Mouse (Mus musculus) frontal cortex, postnatal 36 days (tissue): ENCODE measurements around the gene Slc35e3.
"Not testable (repeated sequence)": the region's sequence is repeated elsewhere in the genome, so short reads cannot be mapped to it uniquely, and the experiment has no call there.

Experiments
- DNase-seq, 2 experiments: peaks; one replicate each; pipeline ENCODE4 v3.0.0; 2022; ENCODE audit warnings: low spot score in 2 of 2

Slc35e3 gene

GRCm38 (mm10) chr10:117762281-117762830 lies 16.2 kb upstream of the Slc35e3 start:
- no peak for DNase-seq

DNA sequence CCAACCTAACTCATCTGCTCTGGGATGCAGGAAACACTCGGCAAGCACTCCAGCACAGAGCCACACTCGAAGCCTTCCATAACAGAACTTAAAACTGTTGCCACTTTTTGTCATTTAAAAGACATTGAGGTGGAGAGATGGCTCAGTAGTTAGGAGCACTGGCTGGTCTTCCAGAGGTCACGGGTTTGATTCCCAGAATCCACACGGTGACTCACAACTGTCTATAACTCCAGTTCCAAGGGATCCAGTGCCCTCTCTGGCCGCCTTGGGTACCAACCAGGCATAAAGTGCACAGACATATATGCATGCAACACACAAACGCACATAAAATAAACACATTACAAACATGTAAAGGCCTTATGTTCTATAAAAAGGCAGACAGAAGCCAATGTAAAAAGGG lies 15.4 kb upstream of the Slc35e3 start:
- no peak for DNase-seq

DNA sequence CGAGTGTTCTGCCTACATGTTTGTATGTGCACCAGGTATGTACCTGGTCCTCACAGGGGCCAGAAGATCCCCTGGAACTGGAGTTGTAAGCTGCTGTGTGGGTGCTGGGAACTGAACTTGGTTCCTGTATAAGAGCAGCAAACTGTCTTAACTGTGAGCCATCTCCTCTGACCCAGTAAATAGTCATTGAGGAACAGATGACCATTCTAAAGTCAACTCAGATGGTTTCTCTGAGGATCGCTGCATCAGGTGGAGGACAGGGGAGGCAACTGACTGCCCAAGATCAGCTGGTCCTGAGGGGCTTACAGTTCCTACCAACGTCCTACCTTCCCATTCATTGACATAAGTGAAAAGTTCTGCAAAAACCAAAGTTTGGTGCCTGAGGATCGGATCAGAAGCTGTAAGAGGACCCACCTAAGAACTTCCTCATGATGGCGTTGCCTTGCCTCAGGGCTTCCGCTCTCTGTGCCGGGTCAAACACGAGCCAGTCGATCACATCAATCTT lies 14.7 kb upstream of the Slc35e3 start:
- no peak for DNase-seq

DNA sequence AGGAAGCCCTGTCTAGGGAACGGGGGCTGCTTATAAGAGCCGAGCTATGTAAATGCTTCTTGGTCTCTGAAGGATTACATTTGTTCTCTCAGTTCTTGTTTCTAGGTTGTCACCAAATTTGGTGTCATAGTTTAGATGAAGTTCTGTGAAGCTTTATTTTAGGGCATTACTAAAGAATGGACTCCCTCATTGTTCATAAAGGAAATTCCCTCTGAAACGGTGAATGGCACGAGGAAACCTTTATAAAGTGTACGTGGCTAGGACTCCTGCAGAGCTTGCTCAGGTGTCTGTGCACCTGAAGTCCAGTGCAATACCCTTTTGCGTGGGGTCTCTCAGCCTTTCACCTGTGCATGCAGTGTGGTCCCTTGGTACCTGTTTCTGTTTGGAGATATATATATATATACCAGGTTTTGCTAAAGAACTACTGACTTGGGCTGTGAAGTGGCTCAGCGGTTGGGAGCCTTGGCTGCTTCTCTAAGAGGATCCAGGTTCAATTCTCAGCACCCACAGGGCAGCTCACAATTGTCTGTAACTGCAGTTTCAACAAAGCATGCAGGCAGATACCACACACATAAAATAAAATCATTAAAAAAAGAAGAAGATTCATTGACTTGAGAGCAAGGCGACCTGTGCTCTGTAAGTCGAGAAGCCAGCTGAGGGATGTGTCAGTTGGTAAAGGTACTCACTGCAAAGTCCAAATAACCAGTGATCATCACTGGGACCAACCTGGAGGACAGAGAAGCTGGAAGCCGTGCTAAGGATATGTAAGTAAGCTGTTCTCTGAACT lies 13.9 kb upstream of the Slc35e3 start:
- no peak for DNase-seq

DNA sequence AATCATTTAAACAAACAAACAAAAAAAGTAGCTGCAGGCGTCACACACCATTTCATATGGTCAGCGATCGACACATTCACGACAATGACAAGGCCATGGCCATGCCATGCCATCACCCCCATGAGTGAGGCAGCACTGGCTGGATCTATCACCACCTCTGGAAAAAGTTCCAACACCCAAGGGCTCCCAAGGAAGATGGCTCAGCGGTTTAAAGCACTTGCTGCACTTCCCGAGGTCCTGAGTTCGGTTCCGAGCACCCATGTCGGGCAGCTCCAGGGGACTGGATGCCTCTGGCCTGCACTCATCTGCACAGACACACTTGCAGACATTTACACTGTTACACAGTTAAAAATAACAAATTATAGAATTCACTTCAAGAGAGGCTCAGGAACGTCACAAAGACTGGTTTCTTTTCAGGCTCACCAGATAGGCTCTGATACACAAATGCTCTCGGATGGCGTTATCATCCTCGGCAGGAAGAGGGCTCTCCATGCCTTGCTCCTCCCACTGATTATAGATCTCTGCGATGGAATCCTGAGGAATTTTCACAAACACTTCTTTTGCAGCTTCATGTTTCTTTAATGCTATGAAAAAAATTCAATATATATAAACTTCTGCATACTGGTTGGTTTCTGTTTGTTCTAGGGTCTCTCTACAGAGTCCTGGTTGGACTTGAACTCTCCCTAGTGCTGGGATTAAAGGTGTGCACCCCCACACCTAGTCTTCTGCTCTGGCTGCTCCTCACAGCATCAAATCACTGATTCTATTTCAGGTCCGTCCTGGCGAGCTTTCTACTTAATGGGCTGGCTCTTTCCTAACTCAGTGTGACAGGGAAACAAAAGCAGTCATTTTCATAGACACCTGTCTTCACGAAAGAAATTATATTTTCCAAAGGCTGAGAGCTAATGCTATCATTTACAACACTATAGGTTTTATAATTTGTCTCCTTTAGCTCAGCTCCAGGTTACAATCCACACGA lies 12.9 kb upstream of the Slc35e3 start:
- DNase-seq: no peak

DNA sequence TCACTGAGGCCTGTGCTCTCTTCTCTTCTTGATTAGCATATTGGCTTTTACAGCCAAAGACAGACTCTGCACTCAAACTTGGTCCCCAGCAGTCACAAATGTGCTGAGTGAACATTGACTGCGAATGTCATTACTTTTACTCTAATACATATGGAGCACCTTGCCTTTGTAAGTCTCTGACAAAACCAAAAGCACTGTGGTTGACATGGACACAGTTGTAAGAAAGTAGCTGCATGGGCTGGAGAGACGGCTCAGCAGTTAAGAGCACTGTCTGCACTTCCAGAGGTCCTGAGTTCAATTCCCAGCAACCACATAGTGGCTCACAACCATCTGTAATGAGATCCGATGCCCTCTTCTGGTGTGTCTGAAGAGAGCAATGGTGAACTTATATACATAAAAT lies 12.2 kb upstream of the Slc35e3 start:
- not testable (repeated sequence) for DNase-seq

GRCm38 (mm10) chr10:117757796-117758342 lies 11.7 kb upstream of the Slc35e3 start:
- DNase-seq: no peak

- DNase-seq: no peak
Observed at GRCm38 (mm10) chr10:117757259-117757658, 11.1 kb upstream of the Slc35e3 start.

- no peak for DNase-seq
Observed at GRCm38 (mm10) chr10:117756784-117757183, 10.6 kb upstream of the Slc35e3 start.

GRCm38 (mm10) chr10:117755799-117756467 lies 9.8 kb upstream of the Slc35e3 start:
- no peak for DNase-seq

- DNase-seq: no peak
Observed at GRCm38 (mm10) chr10:117755086-117755798, 9.1 kb upstream of the Slc35e3 start.

DNA sequence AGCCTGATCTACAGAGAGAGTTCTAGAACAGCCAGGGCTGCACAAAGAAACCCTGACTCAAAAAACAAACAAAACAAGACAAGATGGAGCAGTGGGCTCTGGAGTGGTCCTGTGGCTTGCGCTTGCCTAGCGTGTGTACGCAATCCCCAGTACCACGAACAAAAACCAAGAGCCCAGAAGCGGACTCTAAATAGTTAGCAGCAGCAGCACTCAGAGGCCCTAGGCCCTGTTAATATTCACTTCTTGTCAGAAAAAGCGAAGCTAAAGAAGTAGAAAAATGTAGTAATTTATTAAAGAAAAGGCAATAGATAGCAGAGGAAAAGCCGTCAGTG lies 8.4 kb upstream of the Slc35e3 start:
- no peak for DNase-seq

DNA sequence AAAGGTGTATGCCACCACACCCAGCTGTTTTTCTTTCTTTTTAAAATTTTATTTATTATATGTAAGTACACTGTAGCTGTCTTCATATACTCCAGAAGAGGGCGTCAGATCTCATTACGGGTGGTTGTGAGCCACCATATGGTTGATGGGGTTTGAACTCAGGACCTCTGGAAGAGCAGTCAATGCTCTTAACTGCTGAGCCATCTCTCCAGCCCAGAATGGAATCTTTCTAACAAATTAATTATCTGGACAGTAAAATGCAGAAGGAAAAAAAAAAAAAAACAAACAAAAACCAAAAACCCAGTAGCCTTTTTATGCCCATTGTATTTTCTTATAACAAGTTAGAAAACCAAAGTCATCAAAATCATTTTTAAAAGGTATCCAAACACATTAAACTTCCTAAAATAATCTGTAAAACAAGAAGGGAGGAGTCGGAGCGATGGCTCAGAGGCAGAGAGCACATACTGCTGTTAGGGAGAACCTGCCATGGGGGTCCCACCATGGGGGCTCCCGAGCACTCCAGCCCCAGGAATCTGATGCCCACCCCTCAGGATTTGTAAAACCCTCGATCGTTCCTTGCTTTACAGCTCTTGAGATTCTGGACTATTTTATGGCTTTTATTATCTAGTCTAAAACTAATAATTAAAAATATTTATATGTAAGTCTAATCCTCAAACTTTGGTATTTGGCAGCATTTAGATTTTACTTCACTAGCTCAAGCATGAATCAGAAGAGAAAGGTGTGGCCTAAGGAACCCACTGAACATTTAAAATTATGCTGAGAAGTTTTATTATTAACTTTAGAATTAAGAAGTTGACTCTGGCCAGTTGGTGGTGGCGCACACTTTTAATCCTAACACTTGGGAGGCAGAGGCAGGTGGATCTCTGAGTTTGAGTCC lies 7.8 kb upstream of the Slc35e3 start:
- DNase-seq: no peak

DNA sequence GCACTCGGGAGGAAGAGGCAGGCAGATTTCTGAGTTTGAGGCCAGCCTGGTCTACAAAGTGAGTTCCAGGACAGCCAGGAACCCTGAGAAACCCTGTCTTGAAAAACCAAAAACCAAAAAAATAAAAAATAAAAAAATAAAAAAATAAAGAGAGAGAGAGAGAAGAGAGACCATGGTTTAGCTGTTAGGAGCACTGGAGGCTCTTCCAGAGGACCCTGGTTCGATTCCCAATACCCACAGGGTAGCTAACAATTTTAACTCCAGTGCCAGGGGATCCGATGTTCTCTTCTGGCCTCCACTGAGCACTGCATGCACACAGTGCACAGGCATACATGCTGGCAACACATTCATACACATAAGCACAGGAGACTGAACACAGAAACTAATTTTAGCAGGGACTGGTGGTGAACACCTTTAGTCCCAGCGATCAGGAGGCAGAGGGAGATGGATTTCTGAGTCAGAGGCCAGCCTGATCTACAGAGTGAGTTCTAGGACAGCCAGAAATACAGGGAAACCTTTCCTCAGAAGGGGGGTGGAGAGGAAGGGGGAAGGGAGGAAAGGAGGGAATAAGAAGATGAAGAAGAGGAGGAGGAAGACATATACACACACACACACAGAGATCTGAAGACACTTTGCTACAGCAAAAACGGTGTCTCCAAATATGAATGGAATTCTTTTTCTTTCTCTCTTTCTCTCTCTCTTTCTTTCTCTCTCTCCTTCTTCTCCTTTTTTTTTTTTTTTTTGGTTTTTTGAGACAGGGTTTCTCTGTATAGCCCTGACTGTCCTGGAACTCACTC lies 6.9 kb upstream of the Slc35e3 start:
- no peak for DNase-seq

- no peak for DNase-seq
Observed at GRCm38 (mm10) chr10:117752304-117752821, 6.2 kb upstream of the Slc35e3 start.

GRCm38 (mm10) chr10:117751744-117752143 lies 5.6 kb upstream of the Slc35e3 start:
- DNase-seq: no peak

DNA sequence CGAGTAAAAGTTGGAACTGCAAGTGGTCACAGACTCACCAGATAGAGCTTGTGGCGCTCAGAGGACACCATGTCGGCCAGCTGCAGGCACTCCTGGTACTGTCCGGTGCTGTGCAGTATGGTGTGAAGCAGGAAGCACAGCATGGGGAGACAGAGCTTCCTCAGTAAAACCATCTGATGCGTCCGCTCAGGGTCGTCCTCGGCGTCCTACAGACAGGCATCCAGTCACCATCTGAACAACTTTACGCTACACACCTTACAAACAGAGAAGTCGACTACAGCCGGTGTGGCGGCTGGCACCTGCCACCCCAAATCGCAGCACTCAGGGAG lies 5.1 kb upstream of the Slc35e3 start:
- no peak for DNase-seq

- DNase-seq: no peak
Observed at GRCm38 (mm10) chr10:117750529-117751281, 4.5 kb upstream of the Slc35e3 start.
